Mouse (Mus musculus) layer of hippocampus, adult 9-10 months (tissue): ENCODE measurements around the gene Tmem101.

Experiments used
- DNase-seq: peaks from one replicate; pipeline ENCODE4 v3.0.0; 2022; ENCODE audit warnings: low spot score

The Tmem101 gene

DNA sequence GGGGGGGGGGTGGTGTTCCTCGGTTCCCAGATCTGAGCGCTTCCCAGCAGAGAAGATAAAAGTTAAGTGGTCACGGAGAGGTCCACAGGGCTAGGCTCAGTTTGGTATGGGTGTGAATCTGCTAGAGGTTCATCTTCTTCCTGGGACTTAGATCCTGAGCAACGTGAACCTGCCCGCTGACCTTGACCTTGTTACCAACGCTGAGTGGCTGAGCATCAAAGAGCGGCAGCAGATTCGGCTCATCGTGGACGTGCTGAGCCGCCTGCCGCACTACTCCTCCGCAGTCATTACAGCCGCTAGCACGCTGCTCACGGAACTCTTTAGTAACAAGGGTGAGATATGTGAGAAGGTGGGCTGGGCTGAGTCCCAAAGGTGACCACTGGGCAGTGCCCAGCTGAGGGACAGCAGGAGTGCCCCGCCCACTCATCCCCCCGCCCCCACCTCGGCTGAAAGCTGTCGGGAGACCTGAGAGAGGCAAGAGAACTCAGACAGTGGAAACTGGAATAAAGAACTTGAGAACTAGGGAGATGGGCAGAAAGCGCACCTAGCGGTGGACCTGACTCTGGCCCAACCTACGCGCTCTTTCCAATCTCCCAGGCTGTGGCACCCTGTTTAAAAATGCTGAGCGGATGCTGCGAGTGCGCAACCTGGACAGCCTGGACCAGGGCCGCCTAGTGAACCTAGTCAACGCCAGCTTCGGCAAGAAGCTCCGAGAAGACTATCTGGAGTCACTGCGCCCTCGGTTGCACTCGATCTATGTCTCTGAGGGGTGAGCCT lies 8.8 kb downstream of the Tmem101 start:
- no peak for DNase-seq

- DNase-seq = no peak
Measured at GRCm38 (mm10) chr11:102146531-102146930, 9.7 kb downstream of the Tmem101 start.

DNA sequence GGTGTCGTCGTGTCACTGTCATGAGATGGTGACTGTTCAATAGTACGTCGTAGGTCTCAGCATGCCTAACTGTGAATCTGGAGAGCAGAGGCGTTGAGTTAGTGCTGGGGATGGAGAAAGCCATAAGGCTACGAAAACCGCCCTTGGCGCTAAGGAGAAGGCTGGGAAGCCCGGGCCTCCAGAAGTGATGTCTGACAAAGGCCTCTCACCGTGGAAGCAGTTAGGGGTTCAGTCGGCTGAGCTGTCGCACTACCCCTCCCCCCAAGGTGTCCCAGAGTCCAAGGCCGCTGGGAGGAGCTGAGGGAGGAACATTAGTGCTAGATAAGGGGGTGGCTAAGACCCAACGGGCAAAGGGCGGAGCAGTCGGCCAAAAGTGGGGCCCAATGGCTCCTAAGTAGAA lies 10.2 kb downstream of the Tmem101 start:
- no peak for DNase-seq

DNA sequence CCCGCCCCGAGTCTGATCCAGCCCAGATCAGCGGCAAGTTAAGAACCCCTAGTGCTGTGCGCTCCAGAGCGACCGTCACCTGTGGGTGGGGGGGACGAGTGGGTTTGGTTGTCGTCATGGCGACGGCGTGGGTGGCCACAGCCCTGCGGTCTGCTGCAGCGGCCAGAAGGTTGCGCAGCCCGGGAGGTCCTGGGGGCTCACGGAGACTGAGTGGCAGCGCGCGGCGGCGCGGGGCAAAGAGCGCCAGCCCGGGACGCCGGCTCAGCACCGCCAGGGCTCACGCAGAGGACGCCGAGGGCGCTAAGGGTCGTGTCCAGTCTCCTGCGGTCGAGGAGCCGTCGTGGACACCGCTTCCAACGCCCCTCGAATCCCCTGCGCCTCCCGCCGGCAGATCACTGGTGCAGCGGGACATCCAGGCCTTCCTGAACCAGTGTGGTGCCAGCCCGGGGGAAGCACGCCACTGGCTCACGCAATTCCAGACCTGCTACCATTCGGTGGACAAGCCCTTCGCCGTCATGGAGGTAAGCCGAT lies 10.7 kb downstream of the Tmem101 start, which contains the start of gene Nags:
Gene Nags (plus strand): TSS at position 43 of the 531 bp plus-strand sequence.
- DNase-seq = no peak

DNA sequence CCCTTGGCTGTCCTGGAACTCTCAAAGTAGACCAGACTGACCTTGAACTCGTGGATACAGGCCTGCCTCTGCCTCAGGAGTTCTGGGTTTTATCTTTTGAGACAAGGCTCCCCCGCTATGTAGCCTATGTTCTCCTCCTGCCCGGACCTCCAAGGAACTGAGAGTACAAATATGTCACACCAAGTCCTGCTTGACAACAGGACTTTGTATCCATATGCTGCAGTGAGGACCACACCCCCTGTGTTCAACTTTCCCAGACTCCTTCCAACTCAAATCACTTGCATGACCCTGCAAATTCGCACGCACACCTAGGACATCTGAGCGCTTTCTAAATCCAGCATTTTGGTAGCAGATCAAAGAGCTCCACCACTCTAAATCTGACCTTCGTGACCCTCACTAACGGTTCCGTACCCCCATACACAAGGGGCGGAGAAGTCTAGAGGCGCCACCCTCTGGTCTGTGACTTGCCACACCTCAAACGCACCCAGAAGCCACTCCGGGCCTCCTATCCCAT lies 11.2 kb downstream of the Tmem101 start:
- no peak for DNase-seq

DNA sequence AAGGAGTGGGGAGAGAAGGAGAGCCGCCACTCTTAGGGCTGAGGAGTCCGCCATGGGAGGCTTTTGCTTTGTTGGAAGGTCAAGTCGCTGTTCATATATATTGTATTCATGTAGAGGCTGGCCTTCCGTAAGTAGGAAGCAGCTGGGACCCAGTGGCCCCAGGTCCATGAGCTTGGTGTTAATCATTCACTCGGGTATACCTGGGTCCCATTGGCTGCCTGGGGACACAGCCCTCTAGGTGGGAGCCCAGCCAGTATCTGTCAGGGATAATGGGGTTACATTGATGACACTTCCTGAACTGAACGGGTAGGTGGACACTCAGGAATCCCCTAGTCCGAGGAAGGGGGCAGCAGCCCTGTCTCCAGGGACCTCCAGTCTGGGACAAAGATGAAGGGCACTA lies 13.8 kb downstream of the Tmem101 start:
- DNase-seq = no peak

DNA sequence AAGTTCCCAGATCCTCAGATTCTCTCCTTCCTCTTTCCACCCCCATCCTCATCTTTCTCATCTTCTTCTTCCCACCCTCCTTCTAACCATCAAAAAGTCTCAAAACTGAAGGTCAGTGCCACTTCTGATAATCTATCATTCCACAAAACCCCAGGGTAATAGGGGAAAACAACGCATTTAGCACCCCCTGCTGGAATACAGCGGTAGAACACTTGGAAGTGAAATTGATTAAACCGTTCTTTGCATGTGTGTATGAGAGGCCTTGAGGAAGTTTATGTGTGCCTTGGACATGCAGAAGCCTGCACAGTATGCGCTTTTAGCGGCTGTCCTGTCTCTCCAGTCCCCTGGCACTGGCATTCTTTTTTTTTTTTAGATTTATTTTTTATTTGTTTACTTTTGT lies 15.7 kb downstream of the Tmem101 start:
- DNase-seq = peak; percentile 69

DNA sequence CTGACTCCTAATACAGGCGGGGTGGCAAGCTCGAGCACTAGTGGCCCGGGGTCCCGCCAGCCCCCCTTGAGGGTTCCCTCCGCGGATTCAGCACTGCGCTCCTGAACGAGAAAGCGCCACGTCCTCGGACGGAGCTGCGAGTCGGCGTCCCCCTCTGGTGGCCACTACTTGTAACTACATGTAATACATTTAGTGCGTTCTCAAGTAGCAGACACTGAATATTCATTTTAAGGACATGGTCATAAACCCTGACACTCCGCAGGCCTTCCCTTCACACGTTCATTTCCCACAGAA lies 17.8 kb downstream of the Tmem101 start:
- DNase-seq = no peak

DNA sequence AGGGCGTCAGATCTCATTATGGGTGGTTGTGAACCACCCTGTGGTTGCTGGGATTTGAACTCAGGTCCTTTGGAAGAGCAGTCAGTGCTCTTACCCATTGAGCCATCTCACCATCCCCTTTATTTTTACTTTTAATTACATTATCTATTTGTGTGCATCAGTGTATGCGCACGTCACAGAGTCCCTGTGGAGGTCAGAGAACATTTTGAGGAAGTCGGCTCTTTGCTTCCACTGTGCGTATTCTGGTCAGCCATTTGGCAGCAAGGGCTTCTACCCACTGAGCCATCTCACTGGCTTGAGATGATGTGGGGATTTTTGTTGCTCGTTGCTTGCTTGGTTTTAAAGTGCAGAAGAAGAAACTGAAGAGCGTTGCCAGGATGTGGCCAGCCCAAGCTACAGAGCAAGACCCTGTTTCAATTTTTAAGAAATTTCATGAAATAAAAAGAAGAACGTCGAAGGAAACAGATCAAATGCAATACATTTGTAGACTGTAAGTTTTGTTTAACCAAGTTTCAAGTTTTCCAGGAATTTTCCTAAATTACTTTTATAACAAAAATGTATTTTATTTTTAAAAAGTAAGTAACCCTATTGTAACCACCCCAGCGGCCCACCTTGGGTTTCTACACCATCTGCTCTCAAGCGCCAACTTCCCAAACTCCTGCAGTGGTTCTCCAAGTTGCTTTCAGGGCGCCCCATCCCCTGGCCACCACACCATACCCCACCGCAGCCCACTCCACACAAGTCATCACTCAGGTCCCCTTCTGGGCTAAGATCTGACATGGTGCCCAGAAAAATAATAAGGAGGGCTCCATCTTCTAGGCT lies 18.4 kb downstream of the Tmem101 start:
- no peak for DNase-seq

DNA sequence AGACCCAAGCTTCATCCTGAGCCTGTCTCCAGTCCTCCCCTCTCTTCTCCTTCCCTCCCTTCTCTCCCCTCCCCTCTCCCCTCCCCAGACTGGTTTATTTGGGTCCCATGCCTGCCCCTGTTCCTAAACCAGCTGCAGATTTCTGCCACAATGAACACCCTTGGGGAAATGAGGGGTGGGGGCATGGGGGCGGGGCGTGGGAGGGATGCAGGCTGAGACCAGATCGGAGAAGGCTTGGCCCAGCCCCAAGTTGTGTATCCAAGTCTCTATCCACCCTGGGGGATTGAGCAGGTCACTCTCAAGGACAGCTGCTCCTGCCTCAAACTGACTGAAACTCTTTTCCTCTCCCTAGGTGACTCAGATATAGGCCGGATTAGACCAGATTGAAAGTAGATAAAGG lies 21.7 kb downstream of the Tmem101 start:
- no peak for DNase-seq

- no peak for DNase-seq
Measured at GRCm38 (mm10) chr11:102117386-102117785, 38.8 kb downstream of the Tmem101 start.

DNA sequence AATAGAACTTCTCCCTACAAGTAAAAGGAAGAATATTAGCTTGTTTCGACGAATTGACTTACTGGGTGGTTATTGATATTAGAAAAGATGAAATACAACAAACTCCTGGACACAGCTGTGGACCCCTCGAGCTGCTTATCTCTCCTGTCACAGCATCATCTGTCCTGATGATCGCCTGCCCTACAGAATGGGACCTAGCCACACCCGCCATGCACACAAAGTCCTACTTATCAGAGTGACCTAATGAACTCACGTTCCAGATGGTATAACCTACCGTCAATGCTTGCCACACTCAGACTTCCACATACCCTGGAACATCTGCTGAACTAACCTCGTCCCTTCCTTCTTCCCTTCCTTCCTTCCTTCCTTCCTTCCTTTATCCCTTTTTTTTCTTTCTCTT lies 40.0 kb downstream of the Tmem101 start:
- DNase-seq = no peak

DNA sequence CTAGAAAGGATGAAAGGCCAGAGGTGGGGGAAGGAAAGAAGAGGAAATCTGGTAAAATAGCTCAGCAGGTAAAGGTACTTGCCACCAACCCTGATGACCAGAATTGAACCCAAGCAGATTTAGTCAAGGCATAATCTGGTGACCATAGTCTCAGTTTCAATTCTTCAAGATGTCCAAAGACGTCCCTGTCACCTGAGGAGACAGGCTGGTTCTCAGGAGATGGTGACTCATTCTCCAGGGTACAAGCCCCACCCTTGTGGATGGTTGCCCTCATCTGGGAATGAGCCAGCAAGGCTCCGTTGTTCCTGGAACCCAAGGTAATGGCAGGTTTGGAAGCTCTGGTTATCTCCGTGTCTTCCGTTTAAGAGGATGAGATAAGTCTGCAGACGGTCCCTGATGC lies 44.6 kb downstream of the Tmem101 start:
- DNase-seq = no peak

- DNase-seq = no peak
Measured at GRCm38 (mm10) chr11:102107732-102108131, 48.5 kb downstream of the Tmem101 start, which contains the start of gene Pyy. Gene Pyy, minus strand, starts transcription at chr11:102107832.

DNA sequence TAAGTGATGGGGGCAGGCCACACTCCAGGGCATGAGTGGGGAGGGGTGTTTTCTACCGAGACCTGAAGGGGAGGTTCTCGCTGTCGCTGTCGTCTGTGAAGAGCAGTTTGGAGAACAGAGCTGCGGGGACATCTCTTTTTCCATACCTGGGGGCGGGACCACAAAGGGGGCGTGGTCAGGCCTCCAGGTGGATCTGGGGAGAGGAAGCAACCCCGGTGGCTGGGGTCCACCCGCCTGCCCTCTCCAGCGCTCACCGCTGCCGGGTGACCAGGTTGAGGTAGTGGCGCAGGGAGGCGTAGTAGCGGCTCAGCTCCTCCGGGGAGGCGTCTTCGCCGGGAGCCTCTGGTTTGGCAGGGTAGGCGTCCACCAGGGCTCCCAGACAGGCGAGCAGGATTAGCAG lies 49.3 kb downstream of the Tmem101 start:
- no peak for DNase-seq
